Mouse (Mus musculus): Measurements from ENCODE around the gene Spata32.

Spata32 gene

DNA sequence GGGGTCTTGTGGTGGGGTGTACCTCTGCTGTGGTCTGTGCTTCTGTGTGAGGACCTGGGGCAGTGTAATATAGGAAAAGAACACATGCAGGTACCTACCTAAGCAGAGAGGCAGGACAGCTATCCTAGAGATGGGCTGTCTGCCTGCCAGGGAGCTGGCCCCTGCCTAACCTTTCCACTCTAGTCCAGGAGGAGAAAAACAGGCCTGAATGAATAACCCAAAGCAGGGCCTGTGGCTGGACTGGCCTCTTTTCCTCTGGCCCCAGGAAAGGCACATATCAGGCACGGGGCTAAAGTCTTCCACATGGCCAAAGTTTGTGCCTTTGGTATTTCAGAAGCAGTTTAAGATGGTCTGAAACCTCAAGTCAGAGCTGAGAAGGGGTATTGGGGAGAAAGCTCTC, 37.8 kb downstream of the Spata32 start:
- Histone ChIP-seq H3K27me3 (ENCODE audit: insufficient read depth, low read length) (peaks cover 9% of the 10 kb centered on the region), H3K36me3 (ENCODE audit: insufficient read depth, low read length) (no peaks in the 10 kb centered on the region), H3K4me3 (replicated peaks; ENCODE audit: low read length) (no peak overlapping the region), H3K9me3 (ENCODE audit: low read length) (no peaks in the 10 kb centered on the region), H3K4me1 (replicated peaks; ENCODE audit: low read depth, low read length) (peaks cover 40% of the 10 kb centered on the region)
- TF ChIP-seq NANOG (IDR thresholded peaks at IDR 0.05; ENCODE audit: borderline replicate concordance, low read length) (no peak), POU5F1 (IDR thresholded peaks at IDR 0.05; ENCODE audit: borderline replicate concordance, low read length) (no peak)

DNA sequence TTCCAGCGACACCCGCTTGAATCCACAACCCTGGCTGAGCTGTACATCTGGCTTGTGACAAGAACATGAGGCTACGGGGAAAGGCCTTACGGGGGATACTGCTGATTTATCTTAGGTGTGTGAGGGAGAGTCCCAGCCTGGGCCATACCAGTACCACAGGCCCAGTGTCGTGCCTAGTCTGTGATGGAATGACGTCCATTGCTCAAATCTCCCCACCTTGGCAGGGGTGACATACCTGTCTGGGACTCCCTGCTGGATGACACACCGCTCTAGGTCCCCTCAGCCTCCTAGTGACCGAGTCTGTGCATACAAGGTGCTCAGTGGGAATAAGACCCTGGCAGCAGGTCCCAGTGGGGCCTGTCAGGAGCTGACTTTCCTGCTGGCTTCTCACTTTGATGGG, 39.5 kb downstream of the Spata32 start:
- Histone ChIP-seq H3K27me3 (ENCODE audit: insufficient read depth, low read length) (peaks cover 11% of the 10 kb centered on the region), H3K4me3 (replicated peaks; ENCODE audit: low read length) (no peak overlapping the region), H3K9me3 (ENCODE audit: low read length) (no peaks in the 10 kb centered on the region), H3K36me3 (ENCODE audit: insufficient read depth, low read length) (no peaks in the 10 kb centered on the region), H3K4me1 (replicated peaks; ENCODE audit: low read depth, low read length) (peaks cover 57% of the 10 kb centered on the region)
- TF ChIP-seq POU5F1 (IDR thresholded peaks at IDR 0.05; ENCODE audit: borderline replicate concordance, low read length): no peak
- TF ChIP-seq CTCF (conservative IDR thresholded peaks at IDR 0.05; ENCODE audit: low read length): no peak

DNA sequence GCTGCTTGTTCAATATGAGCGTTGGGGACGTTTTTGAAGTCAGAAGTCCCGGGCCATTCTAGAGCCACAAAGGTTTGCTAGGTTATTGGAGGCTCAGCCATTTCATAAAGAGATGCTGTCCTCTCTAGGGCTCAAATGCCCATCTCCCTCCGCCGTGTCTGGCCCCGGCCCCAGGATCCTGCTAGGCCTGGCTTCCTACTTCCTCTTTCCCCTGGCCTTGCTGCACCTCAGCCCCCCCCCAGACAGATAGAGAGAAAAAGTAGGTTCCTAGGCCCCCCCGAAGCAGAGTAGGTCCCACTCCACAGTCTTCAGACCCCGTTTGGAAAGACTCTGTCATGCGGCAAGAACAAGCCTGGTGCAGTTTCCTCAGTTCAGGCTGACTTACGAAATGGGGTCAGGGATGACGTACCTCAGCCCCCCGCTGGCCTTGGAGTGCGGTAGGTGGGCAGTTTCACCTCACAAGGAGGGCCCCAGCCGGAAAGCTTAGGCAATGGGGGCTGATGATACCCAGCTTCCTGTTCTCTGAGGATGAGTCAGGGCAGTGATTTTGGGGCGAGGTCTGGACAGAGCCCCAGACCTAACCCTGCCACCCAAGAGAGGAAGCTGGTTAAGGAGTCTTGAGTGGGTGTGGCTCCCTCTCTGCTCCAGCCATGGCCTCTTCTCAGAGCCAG, 40.3 kb downstream of the Spata32 start:
- Histone ChIP-seq H3K4me1 (replicated peaks; ENCODE audit: low read depth, low read length) (peaks cover 65% of the 10 kb centered on the region), H3K9me3 (ENCODE audit: low read length) (no peaks in the 10 kb centered on the region), H3K4me3 (replicated peaks; ENCODE audit: low read length) (no peak overlapping the region), H3K36me3 (ENCODE audit: insufficient read depth, low read length) (no peaks in the 10 kb centered on the region), H3K27me3 (ENCODE audit: insufficient read depth, low read length) (peaks cover 19% of the 10 kb centered on the region)
- TF ChIP-seq POU5F1 (IDR thresholded peaks at IDR 0.05; ENCODE audit: borderline replicate concordance, low read length) (no peak), NANOG (IDR thresholded peaks at IDR 0.05; ENCODE audit: borderline replicate concordance, low read length) (no peak), CTCF (conservative IDR thresholded peaks at IDR 0.05; ENCODE audit: low read length) (no peak)

DNA sequence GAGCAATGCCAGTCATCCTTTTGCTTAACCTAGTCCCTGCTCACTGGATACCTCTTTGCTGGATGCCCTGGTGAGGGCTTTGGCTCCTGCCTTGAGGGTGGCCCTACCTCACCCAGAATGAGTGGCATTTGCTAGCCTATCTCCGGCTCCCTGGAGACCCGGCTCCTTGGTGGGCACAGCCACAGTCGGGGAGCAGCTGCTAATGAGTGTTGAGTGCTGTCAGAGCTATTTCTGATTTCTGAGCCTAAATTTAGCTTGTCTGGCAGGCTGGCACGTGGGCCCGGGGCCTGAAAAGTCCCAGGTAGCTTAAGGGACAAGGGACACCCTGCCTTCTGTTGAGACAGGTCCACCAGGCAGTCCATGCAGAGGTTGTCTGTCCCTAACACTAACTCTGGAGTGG, 41.0 kb downstream of the Spata32 start:
- H3K36me3 ChIP-seq (ENCODE audit: insufficient read depth, low read length): no peaks in the 10 kb centered on the region
- TF ChIP-seq NANOG (IDR thresholded peaks at IDR 0.05; ENCODE audit: borderline replicate concordance, low read length) (no peak), CTCF (conservative IDR thresholded peaks at IDR 0.05; ENCODE audit: low read length) (no peak), POU5F1 (IDR thresholded peaks at IDR 0.05; ENCODE audit: borderline replicate concordance, low read length) (no peak)

DNA sequence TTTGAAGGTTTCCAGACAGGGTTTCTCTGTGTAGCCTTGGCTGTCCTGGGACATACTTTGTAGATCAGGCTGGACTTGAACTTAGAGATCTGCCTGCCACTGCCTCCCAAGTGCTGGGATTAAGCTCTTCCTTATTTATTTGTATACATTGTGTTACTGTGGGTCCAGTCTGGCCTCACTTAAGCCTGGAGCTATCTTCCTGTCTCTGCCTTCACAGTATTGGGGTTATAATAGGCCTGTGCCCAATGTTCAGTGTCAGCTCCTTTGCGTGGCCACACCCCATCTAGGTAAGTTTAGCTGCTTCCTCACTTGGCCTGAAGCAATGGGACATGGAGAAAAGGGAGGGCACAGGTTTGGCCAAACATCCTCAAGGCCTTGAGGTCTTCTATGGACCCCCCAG, 41.7 kb downstream of the Spata32 start:
- H3K27me3 ChIP-seq (ENCODE audit: insufficient read depth, low read length): peaks cover 33% of the 10 kb centered on the region
- no peak overlapping the region for H3K4me3 ChIP-seq (replicated peaks; ENCODE audit: low read length)
- no peaks in the 10 kb centered on the region for H3K9me3 ChIP-seq (ENCODE audit: low read length)
- H3K36me3 ChIP-seq (ENCODE audit: insufficient read depth, low read length): no peaks in the 10 kb centered on the region
- H3K4me1 ChIP-seq (replicated peaks; ENCODE audit: low read depth, low read length): peaks cover 75% of the 10 kb centered on the region
- TF ChIP-seq POU5F1 (IDR thresholded peaks at IDR 0.05; ENCODE audit: borderline replicate concordance, low read length): no peak
- no peak for TF ChIP-seq NANOG (IDR thresholded peaks at IDR 0.05; ENCODE audit: borderline replicate concordance, low read length)
- TF ChIP-seq CTCF (conservative IDR thresholded peaks at IDR 0.05; ENCODE audit: low read length): no peak

More for the DNA sequence above, 41.0 kb downstream of the Spata32 start:
- Histone ChIP-seq H3K9me3 (ENCODE audit: low read length) (no peaks in the 10 kb centered on the region), H3K27me3 (ENCODE audit: insufficient read depth, low read length) (peaks cover 26% of the 10 kb centered on the region), H3K4me1 (replicated peaks; ENCODE audit: low read depth, low read length) (peaks cover 73% of the 10 kb centered on the region), H3K4me3 (replicated peaks; ENCODE audit: low read length) (no peak overlapping the region)

DNA sequence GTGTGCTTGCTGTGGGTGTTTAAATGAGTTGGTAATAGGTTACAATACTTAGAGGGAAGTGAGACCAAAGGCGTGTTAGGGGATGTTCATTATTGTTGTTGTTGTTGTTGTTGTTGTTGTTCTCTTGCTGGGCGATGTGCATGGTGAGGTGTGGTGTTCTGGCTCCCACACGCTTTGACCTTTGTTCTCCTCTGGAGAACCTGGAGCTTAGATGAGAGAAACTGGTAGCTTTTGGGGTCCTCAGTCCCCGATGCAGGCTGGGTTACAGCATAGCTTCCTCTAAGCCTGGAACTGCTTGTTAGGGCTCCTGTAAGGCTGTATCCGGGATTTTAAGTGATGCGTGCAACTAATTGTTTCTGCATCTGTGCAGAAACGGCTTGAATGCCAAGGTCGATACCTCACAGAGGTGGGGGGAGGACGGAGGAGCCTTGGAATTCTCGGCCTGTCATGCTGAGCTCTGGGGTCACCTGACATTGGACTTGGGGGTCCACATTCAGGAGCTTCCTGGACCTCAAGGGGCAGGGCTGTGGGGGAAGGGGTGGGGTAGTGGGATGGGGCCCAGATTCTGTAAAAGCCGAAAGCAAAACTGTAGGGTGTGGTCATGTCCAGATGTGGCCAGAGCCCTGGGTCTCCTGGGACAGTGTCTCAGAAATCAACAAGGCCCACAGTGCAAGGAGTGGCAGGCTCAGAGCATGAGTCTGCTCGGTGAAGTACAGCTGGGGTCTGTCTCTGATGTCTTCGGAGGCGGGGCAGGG, 42.4 kb downstream of the Spata32 start:
- TF ChIP-seq POU5F1 (IDR thresholded peaks at IDR 0.05; ENCODE audit: borderline replicate concordance, low read length) (no peak), CTCF (conservative IDR thresholded peaks at IDR 0.05; ENCODE audit: low read length) (no peak), NANOG (IDR thresholded peaks at IDR 0.05; ENCODE audit: borderline replicate concordance, low read length) (no peak)
- Histone ChIP-seq H3K27me3 (ENCODE audit: insufficient read depth, low read length) (peaks cover 40% of the 10 kb centered on the region), H3K4me1 (replicated peaks; ENCODE audit: low read depth, low read length) (peaks cover 78% of the 10 kb centered on the region), H3K4me3 (replicated peaks; ENCODE audit: low read length) (0 out of 2 replicates have a peak overlapping the region, but pooled peaks have one; percentile 7), H3K36me3 (ENCODE audit: insufficient read depth, low read length) (no peaks in the 10 kb centered on the region), H3K9me3 (ENCODE audit: low read length) (no peaks in the 10 kb centered on the region)

DNA sequence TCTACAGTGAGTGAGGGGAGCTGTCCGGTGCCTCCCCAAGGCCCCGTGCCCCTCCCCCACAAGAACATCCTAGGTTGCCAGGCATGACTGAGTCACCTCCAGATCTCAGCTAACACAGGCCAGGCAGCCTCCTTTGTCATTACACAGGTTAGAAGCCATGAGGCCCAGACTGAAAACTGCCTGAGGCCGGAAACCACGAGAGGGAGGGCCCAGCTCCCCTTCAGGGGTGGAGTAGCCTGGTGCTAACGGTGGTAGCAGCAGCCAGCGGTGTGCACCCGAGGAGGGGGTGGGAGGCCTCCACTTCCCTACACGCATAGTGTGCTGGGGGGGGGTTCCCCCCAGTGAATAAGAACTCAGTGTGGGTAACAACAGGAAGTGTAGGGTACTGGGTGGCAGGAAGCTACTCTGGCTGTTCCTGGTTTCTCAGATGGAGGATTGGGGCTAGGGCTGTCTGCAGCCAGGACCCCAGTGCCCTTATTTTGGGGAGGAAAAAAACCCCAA, 43.3 kb downstream of the Spata32 start:
- Histone ChIP-seq H3K4me1 (replicated peaks; ENCODE audit: low read depth, low read length) (peaks cover 83% of the 10 kb centered on the region), H3K4me3 (replicated peaks; ENCODE audit: low read length) (peak overlapping the region; percentile 20; the same call in 1 of the 2 replicates), H3K36me3 (ENCODE audit: insufficient read depth, low read length) (no peaks in the 10 kb centered on the region), H3K9me3 (ENCODE audit: low read length) (no peaks in the 10 kb centered on the region), H3K27me3 (ENCODE audit: insufficient read depth, low read length) (peaks cover 40% of the 10 kb centered on the region)
- TF ChIP-seq NANOG (IDR thresholded peaks at IDR 0.05; ENCODE audit: borderline replicate concordance, low read length) (no peak), CTCF (conservative IDR thresholded peaks at IDR 0.05; ENCODE audit: low read length) (no peak), POU5F1 (IDR thresholded peaks at IDR 0.05; ENCODE audit: borderline replicate concordance, low read length) (no peak)

DNA sequence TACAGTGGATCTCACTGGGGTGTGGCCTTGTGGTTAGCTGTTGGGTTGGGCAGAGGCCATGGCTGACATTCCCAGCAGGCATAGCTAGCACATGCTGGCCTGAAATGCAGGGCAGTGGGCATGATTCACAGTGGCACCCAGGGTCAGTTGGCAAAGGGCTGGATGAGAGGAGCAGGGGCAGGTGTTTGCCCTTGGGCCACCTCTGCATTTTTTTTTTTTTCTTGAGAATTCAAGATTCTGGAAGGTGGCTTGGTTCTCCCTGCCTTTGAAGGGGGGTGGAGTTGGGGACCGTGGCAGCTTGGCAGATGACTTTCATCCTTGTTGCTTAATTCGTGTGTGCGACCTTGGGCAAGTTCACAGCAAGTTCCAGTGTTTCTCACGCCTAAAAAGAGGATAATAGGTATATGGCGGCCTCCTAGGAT, 43.8 kb downstream of the Spata32 start:
- H3K9me3 ChIP-seq (ENCODE audit: low read length): no peaks in the 10 kb centered on the region
- TF ChIP-seq NANOG (IDR thresholded peaks at IDR 0.05; ENCODE audit: borderline replicate concordance, low read length) (no peak), CTCF (conservative IDR thresholded peaks at IDR 0.05; ENCODE audit: low read length) (no peak), POU5F1 (IDR thresholded peaks at IDR 0.05; ENCODE audit: borderline replicate concordance, low read length) (no peak)
- peaks cover 44% of the 10 kb centered on the region for H3K27me3 ChIP-seq (ENCODE audit: insufficient read depth, low read length)
- H3K36me3 ChIP-seq (ENCODE audit: insufficient read depth, low read length): no peaks in the 10 kb centered on the region
- H3K4me3 ChIP-seq (replicated peaks; ENCODE audit: low read length): no peak overlapping the region
- H3K4me1 ChIP-seq (replicated peaks; ENCODE audit: low read depth, low read length): peaks cover 83% of the 10 kb centered on the region
